Mouse (Mus musculus): Measurements from ENCODE around the gene Stk32c.

- TF ChIP-seq CTCF (IDR thresholded peaks at IDR 0.05; ENCODE audit: low read depth): no peak
- no peak for TF ChIP-seq EP300 (IDR thresholded peaks at IDR 0.05; ENCODE audit: low read depth)
Measured at GRCm38 (mm10) chr7:139179299-139179698, 33.8 kb downstream of the Stk32c start.
